Mouse (Mus musculus): ENCODE results near the gene Hdac5.
A peak's percentile ranks its signal among the peaks of the same experiment; 100 is the strongest.

Hdac5 gene

GRCm38 (mm10) chr11:102214430-102215156 is 15.4 kb downstream of the Hdac5 start:
- no peak for DNase-seq

GRCm38 (mm10) chr11:102211936-102212341 is 18.0 kb downstream of the Hdac5 start:
- DNase-seq = no peak

- DNase-seq = no peak
Measured at GRCm38 (mm10) chr11:102211011-102211410, 19.0 kb downstream of the Hdac5 start.

GRCm38 (mm10) chr11:102210185-102210584 is 19.8 kb downstream of the Hdac5 start:
- no peak for DNase-seq

GRCm38 (mm10) chr11:102209742-102210141 is 20.2 kb downstream of the Hdac5 start:
- no peak for DNase-seq

- no peak for DNase-seq
Measured at GRCm38 (mm10) chr11:102208846-102209245, 21.1 kb downstream of the Hdac5 start.

GRCm38 (mm10) chr11:102207825-102208777 is 21.9 kb downstream of the Hdac5 start:
- no peak for DNase-seq

- no peak for DNase-seq
Measured at GRCm38 (mm10) chr11:102206481-102206880, 23.5 kb downstream of the Hdac5 start.

- DNase-seq = no peak
Measured at GRCm38 (mm10) chr11:102201408-102201821, 28.6 kb downstream of the Hdac5 start.

- no peak for DNase-seq
Measured at GRCm38 (mm10) chr11:102199856-102200255, 30.1 kb downstream of the Hdac5 start.

GRCm38 (mm10) chr11:102198245-102198644 is 31.7 kb downstream of the Hdac5 start:
- DNase-seq = no peak

GRCm38 (mm10) chr11:102196018-102196797 is 33.8 kb downstream of the Hdac5 start:
- no peak for DNase-seq

GRCm38 (mm10) chr11:102193657-102194440 is 36.1 kb downstream of the Hdac5 start:
- DNase-seq = no peak

- DNase-seq = no peak
Measured at GRCm38 (mm10) chr11:102190848-102191247, 39.1 kb downstream of the Hdac5 start.

- DNase-seq = peak; percentile 95
Measured at GRCm38 (mm10) chr11:102189461-102190436, 40.2 kb downstream of the Hdac5 start, which contains the start of gene G6pc3. G6pc3 (plus strand) TSS chr11:102189620.

GRCm38 (mm10) chr11:102188980-102189379 is 41.0 kb downstream of the Hdac5 start:
- no peak for DNase-seq

GRCm38 (mm10) chr11:102186235-102186634 is 43.7 kb downstream of the Hdac5 start:
- no peak for DNase-seq

GRCm38 (mm10) chr11:102185677-102186076 is 44.3 kb downstream of the Hdac5 start:
- DNase-seq = no peak

- peak; percentile 91 for DNase-seq
Measured at GRCm38 (mm10) chr11:102184646-102185495, 45.1 kb downstream of the Hdac5 start, which contains the start of gene Lsm12. Lsm12 (minus strand) TSS chr11:102185296.

GRCm38 (mm10) chr11:102184253-102184645 is 45.7 kb downstream of the Hdac5 start:
- DNase-seq = no peak
